10 mouse cellular contexts compared by ENCODE assay signal in the genomic region with DNA sequence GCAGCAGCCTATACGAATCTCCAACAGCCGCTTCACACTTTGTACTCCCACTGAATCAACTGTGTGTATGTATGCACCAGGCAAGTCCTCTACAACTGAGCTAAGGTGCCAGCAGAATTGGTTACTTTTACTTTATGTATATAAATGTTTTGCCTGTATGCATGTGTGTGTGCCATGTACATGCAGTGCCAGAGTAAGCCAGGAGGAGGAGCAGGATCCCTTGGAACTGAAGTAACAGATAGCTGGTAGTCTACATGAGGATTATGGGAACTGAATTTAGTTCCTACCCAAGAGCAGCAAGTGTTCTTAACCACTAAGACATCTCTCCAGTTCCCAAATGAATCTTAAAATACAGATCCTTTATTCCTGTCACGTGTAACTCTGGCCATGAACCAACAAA. TPM values are rescaled to one million over a fixed set of nuclear protein-coding genes. Genes with fewer than 3 reads are reported as not detected.
DNase-seq lines count a peak whose midpoint lies in the region; ATAC-seq and TF ChIP-seq lines count a peak whose summit lies in the region.
"Had no signal": no experiment of that assay in that cellular context is flagged by ENCODE, and none has a peak within 500 bp of the region (broad histone marks: within the 10 kb centered on the region; RNA-seq: fewer than 3 reads in every experiment).

No protein-coding gene starts in this region.

- H3K4me3 ChIP-seq in intestine, postnatal 0 days (ENCODE audit: low read depth, low read length) = no peak overlapping the region
- H3K4me3 ChIP-seq in intestine, embryonic 16.5 days (ENCODE audit: low read length) = no peak overlapping the region

- no peak overlapping the region for H3K27ac ChIP-seq in intestine, postnatal 0 days (ENCODE audit: low read depth, low read length)
- no peak overlapping the region for H3K27ac ChIP-seq in intestine, embryonic 16.5 days (ENCODE audit: low read length)

- WGBS in intestine, postnatal 0 days = 87% methylated on average over 3 of the region's 3 CpGs
- 94% methylated on average over 3 of the region's 3 CpGs for WGBS in intestine, embryonic 16.5 days

- peak; percentile 82 for TF ChIP-seq CTCF in intestine, postnatal 0 days (IDR thresholded peaks at IDR 0.05; ENCODE audit: low read depth)

- ATAC-seq in intestine, postnatal 0 days = peak; percentile 50; the same call in 1 of the 2 replicates
- ATAC-seq in intestine, embryonic 16.5 days = no peak
- peak; percentile 90 for ATAC-seq in megakaryocyte progenitor cell, adult 5-6 weeks (replicated peaks; ENCODE audit: poor library complexity)
- no peak for ATAC-seq in erythroid progenitor cell, adult 5-6 weeks (replicated peaks; ENCODE audit: low FRiP score, poor library complexity, severe bottlenecking)

- no peaks in the 10 kb centered on the region for H3K36me3 ChIP-seq in intestine, postnatal 0 days (ENCODE audit: control insufficient read depth, insufficient read depth)
- H3K36me3 ChIP-seq in intestine, embryonic 16.5 days (ENCODE audit: control insufficient read depth, insufficient read depth, low read length) = 0 out of 2 replicates have a peak, but pooled peaks cover 2% of the 10 kb centered on the region

- no peak overlapping the region for H3K9ac ChIP-seq in intestine, postnatal 0 days (ENCODE audit: low read depth, low read length)
- no peak overlapping the region for H3K9ac ChIP-seq in intestine, embryonic 16.5 days (ENCODE audit: low read depth, low read length)

- H3K9me3 ChIP-seq in intestine, postnatal 0 days (ENCODE audit: control insufficient read depth) = no peaks in the 10 kb centered on the region
- H3K9me3 ChIP-seq in intestine, embryonic 16.5 days (ENCODE audit: control insufficient read depth, low read length) = no peaks in the 10 kb centered on the region

- peak; percentile 54 for DNase-seq in CD4-positive helper T cell, adult 2 months (ENCODE audit: low read depth, low spot score)
- DNase-seq in adrenal gland, adult 8-10 months = peak; percentile 22
- DNase-seq in heart, postnatal 36 days = peak; percentile 32 to 63
- no peak for DNase-seq in layer of hippocampus, adult 8-10 months (ENCODE audit: low spot score in 2 of 2)

- H3K4me1 ChIP-seq in intestine, postnatal 0 days (replicated peaks; ENCODE audit: control insufficient read depth, insufficient read depth, low read length) = no peaks in the 10 kb centered on the region; the same call in 1 of the 2 replicates
- 0 out of 2 replicates have a peak, but pooled peaks cover 3% of the 10 kb centered on the region for H3K4me1 ChIP-seq in intestine, embryonic 16.5 days (ENCODE audit: control insufficient read depth, insufficient read depth, low read length)

- H3K4me2 ChIP-seq in intestine, postnatal 0 days (replicated peaks; ENCODE audit: low read depth) = no peak overlapping the region
- no peak overlapping the region for H3K4me2 ChIP-seq in intestine, embryonic 16.5 days (ENCODE audit: low read depth, low read length)

- intact Hi-C loops in heart, postnatal 36 days (cut with DNase I) = no loop called here

- no peaks in the 10 kb centered on the region for H3K27me3 ChIP-seq in intestine, postnatal 0 days (replicated peaks; ENCODE audit: control insufficient read depth, insufficient read depth, low read length)
- H3K27me3 ChIP-seq in intestine, embryonic 16.5 days (replicated peaks; ENCODE audit: control insufficient read depth, insufficient read depth, low read length) = no peaks in the 10 kb centered on the region

RNA-seq across cellular contexts. Expression of gene Mcam, which starts 48.0 kb away (rescaled TPM):
- 31.5 and 34.0 TPM in 2 replicates for polyA plus RNA-seq in intestine, postnatal 0 days (2015; fragmentation: Nextera tagmentation; extraction: Ambion mirVana)
- polyA plus RNA-seq in intestine, embryonic 16.5 days (2015; fragmentation: Nextera tagmentation; extraction: Ambion mirVana) = 42.9 and 45.1 TPM in 2 replicates
- 10 to 100 TPM; 21.4 to 70.9 (median 38.2) TPM for total RNA-seq in adrenal gland, adult 8-10 months (2022)
- 10 to 100 TPM; 38.7 to 39.3 TPM for total RNA-seq in heart, postnatal 36 days (2021)
- total RNA-seq in megakaryocyte progenitor cell, adult 5-6 weeks (2015) = 0.12 TPM in 1 of 2 replicates, not detected in the other
- total RNA-seq in megakaryocyte progenitor cell, adult 5-6 weeks (2017) = 0.14 TPM in 1 of 2 replicates, not detected in the other
- 10 to 100 TPM; 13.3 to 16.8 (median 14.8) TPM for total RNA-seq in layer of hippocampus, adult 8-10 months (2022)
- not detected in 2 replicates for total RNA-seq in erythroid progenitor cell, adult 5-6 weeks (2015; ENCODE audit: low replicate concordance)
- 0.30 TPM in 1 of 2 replicates, not detected in the other for total RNA-seq in erythroid progenitor cell, adult 5-6 weeks (2017; ENCODE audit: low replicate concordance)

RNA-seq across cellular contexts. Expression of gene Cbl, which starts 51.6 kb away (rescaled TPM):
- 5.8 and 6.7 TPM in 2 replicates for polyA plus RNA-seq in intestine, postnatal 0 days (2015; fragmentation: Nextera tagmentation; extraction: Ambion mirVana)
- 10.9 and 11.2 TPM in 2 replicates for polyA plus RNA-seq in intestine, embryonic 16.5 days (2015; fragmentation: Nextera tagmentation; extraction: Ambion mirVana)
- 10 to 100 TPM; 30.4 to 52.9 (median 40.1) TPM for total RNA-seq in adrenal gland, adult 8-10 months (2022)
- 10 to 100 TPM; 17.7 to 22.6 TPM for total RNA-seq in heart, postnatal 36 days (2021)
- 106 and 109 TPM in 2 replicates for total RNA-seq in megakaryocyte progenitor cell, adult 5-6 weeks (2015)
- 28.9 and 45.7 TPM in 2 replicates for total RNA-seq in megakaryocyte progenitor cell, adult 5-6 weeks (2017)
- 10 to 100 TPM; 58.7 to 75.3 (median 65.0) TPM for total RNA-seq in layer of hippocampus, adult 8-10 months (2022)
- 43.2 TPM in 2 replicates for total RNA-seq in erythroid progenitor cell, adult 5-6 weeks (2015; ENCODE audit: low replicate concordance)
- 16.2 and 21.3 TPM in 2 replicates for total RNA-seq in erythroid progenitor cell, adult 5-6 weeks (2017; ENCODE audit: low replicate concordance)

RNA-seq across cellular contexts. Expression of gene Ccdc153, which starts 58.2 kb away (rescaled TPM):
- polyA plus RNA-seq in intestine, postnatal 0 days (2015; fragmentation: Nextera tagmentation; extraction: Ambion mirVana) = not detected in 2 replicates
- not detected in 2 replicates for polyA plus RNA-seq in intestine, embryonic 16.5 days (2015; fragmentation: Nextera tagmentation; extraction: Ambion mirVana)
- 10 to 100 TPM in 2 of 4 experiments, 1 to 10 TPM in 2; 3.9 to 18.0 (median 7.9) TPM for total RNA-seq in adrenal gland, adult 8-10 months (2022)
- not detected for total RNA-seq in heart, postnatal 36 days (2021)
- total RNA-seq in megakaryocyte progenitor cell, adult 5-6 weeks (2015) = not detected in 2 replicates
- total RNA-seq in megakaryocyte progenitor cell, adult 5-6 weeks (2017) = not detected in 2 replicates
- 10 to 100 TPM in 1 of 4 experiments, 1 to 10 TPM in 3; 2.4 to 10.2 (median 4.0) TPM for total RNA-seq in layer of hippocampus, adult 8-10 months (2022)
- not detected in 2 replicates for total RNA-seq in erythroid progenitor cell, adult 5-6 weeks (2015; ENCODE audit: low replicate concordance)
- total RNA-seq in erythroid progenitor cell, adult 5-6 weeks (2017; ENCODE audit: low replicate concordance) = not detected in 2 replicates
- polyA plus RNA-seq: limb, embryonic 11.5 days; small intestine, adult 2 months had no signal

Comparison
In these comparisons a context has a peak if more than half of its experiments do, and no peak if none do; other contexts are left out.
1. ATAC-seq: peak in intestine, postnatal 0 days (single experiment) and megakaryocyte progenitor cell, adult 5-6 weeks (single experiment); none in intestine, embryonic 16.5 days (single experiment) and erythroid progenitor cell, adult 5-6 weeks (single experiment).
2. DNase-seq: peak in CD4-positive helper T cell, adult 2 months (single experiment), adrenal gland, adult 8-10 months (single experiment) and heart, postnatal 36 days (2 of 2); none in layer of hippocampus, adult 8-10 months (0 of 2).
3. RNA of gene Mcam, which starts 48.0 kb away (total RNA-seq): 21.4 to 70.9 TPM in adrenal gland, adult 8-10 months, 38.7 to 39.3 TPM in heart, postnatal 36 days and 13.3 to 16.8 TPM in layer of hippocampus, adult 8-10 months; 0.30 TPM in erythroid progenitor cell, adult 5-6 weeks and 0.12 to 0.14 TPM in megakaryocyte progenitor cell, adult 5-6 weeks; every median in the first group is over 10 times any median in the second.